In the genomic region with DNA sequence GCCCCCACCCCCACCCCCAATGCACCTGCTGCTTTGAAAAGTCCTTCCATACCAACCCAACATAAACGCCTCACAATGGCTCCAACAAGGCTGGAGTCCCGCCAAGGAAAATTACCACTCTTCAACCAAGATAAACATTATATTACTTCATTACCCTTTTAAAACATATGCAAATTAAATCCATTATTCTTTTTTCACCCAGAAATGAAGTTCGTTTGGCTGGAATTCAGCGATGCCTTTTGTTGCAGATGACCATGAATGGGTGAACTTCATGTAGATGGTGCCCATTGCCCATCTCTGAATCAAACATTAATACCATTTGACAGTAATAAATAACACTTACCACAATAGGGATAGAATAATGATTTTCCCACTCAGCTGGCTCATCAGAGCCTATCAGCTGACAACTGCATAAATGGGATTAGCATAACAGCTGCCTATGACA, we compare ENCODE assay signal across 22 mouse cellular contexts.
DNase-seq lines count a peak whose midpoint lies in the region; ATAC-seq and TF ChIP-seq lines count a peak whose summit lies in the region.
"Had no signal": no experiment of that assay in that cellular context is flagged by ENCODE, and none has a peak within 500 bp of the region (broad histone marks: within the 10 kb centered on the region; RNA-seq: fewer than 3 reads in every experiment).

No protein-coding gene starts in this region.

- H3K27ac ChIP-seq in forebrain, embryonic 12.5 days: 0 out of 2 replicates have a peak overlapping the region, but pooled peaks have one; percentile 32
- no peak overlapping the region for H3K27ac ChIP-seq in forebrain, embryonic 11.5 days (ENCODE audit: low read depth, low read length)
- no peak overlapping the region for H3K27ac ChIP-seq in midbrain, embryonic 13.5 days
- H3K27ac ChIP-seq in midbrain, embryonic 10.5 days (replicated peaks): no peak overlapping the region
- no peak overlapping the region for H3K27ac ChIP-seq in forebrain, embryonic 16.5 days (ENCODE audit: low read length)
- 0 out of 2 replicates have a peak overlapping the region, but pooled peaks have one; percentile 29 for H3K27ac ChIP-seq in midbrain, embryonic 15.5 days
- no peak overlapping the region for H3K27ac ChIP-seq in liver, postnatal 0 days (ENCODE audit: low read depth)
- H3K27ac ChIP-seq: embryonic facial prominence, embryonic 15.5 days; gastrocnemius, adult 2 months; heart, embryonic 13.5 days; limb, embryonic 12.5 days; liver, embryonic 12.5 days had no signal

- TF ChIP-seq CTCF in liver, postnatal 0 days (IDR thresholded peaks at IDR 0.05; ENCODE audit: low read depth): no peak

- no peaks in the 10 kb centered on the region for H3K27me3 ChIP-seq in forebrain, embryonic 12.5 days
- no peaks in the 10 kb centered on the region for H3K27me3 ChIP-seq in forebrain, embryonic 11.5 days (ENCODE audit: control insufficient read depth, insufficient read depth, low read length)
- no peaks in the 10 kb centered on the region for H3K27me3 ChIP-seq in midbrain, embryonic 13.5 days
- H3K27me3 ChIP-seq in midbrain, embryonic 10.5 days (ENCODE audit: low read depth, poor library complexity, severe bottlenecking): no peaks in the 10 kb centered on the region
- H3K27me3 ChIP-seq in forebrain, embryonic 16.5 days (replicated peaks; ENCODE audit: control insufficient read depth, insufficient read depth, low read length): no peaks in the 10 kb centered on the region
- H3K27me3 ChIP-seq in midbrain, embryonic 15.5 days (replicated peaks): no peaks in the 10 kb centered on the region
- H3K27me3 ChIP-seq in liver, postnatal 0 days (ENCODE audit: insufficient read depth, low read length): no peaks in the 10 kb centered on the region
- H3K27me3 ChIP-seq: embryonic facial prominence, embryonic 15.5 days; heart, embryonic 13.5 days; limb, embryonic 12.5 days; liver, embryonic 12.5 days had no signal

- peaks cover 10% of the 10 kb centered on the region for H3K4me1 ChIP-seq in forebrain, embryonic 12.5 days
- peaks cover 2% of the 10 kb centered on the region; the same call in 1 of the 2 replicates for H3K4me1 ChIP-seq in forebrain, embryonic 11.5 days (replicated peaks; ENCODE audit: control insufficient read depth, insufficient read depth, low read length)
- H3K4me1 ChIP-seq in midbrain, embryonic 13.5 days (replicated peaks): peaks cover 11% of the 10 kb centered on the region
- peaks cover 8% of the 10 kb centered on the region; the same call in 1 of the 2 replicates for H3K4me1 ChIP-seq in midbrain, embryonic 10.5 days
- peaks cover 7% of the 10 kb centered on the region for H3K4me1 ChIP-seq in forebrain, embryonic 16.5 days (replicated peaks; ENCODE audit: control insufficient read depth, insufficient read depth, low read length)
- no peaks in the 10 kb centered on the region for H3K4me1 ChIP-seq in midbrain, embryonic 15.5 days
- no peaks in the 10 kb centered on the region for H3K4me1 ChIP-seq in liver, postnatal 0 days (ENCODE audit: insufficient read depth)
- H3K4me1 ChIP-seq: embryonic facial prominence, embryonic 15.5 days; heart, embryonic 13.5 days; limb, embryonic 12.5 days; liver, embryonic 12.5 days had no signal

- peak; percentile 82 for ATAC-seq in forebrain, embryonic 12.5 days (ENCODE audit: low FRiP score)
- ATAC-seq in forebrain, embryonic 11.5 days (replicated peaks; ENCODE audit: low FRiP score): no peak
- peak; percentile 80 for ATAC-seq in midbrain, embryonic 13.5 days
- ATAC-seq in forebrain, embryonic 16.5 days: peak; percentile 87
- ATAC-seq in midbrain, embryonic 15.5 days (replicated peaks): peak; percentile 75; the same call in 1 of the 2 replicates
- no peak for ATAC-seq in liver, postnatal 0 days
- ATAC-seq: intestine, embryonic 16.5 days; liver, embryonic 12.5 days; Patski had no signal

- no peak for TF ChIP-seq EP300 in liver, postnatal 0 days (IDR thresholded peaks at IDR 0.05; ENCODE audit: low read depth)

- H3K9ac ChIP-seq in forebrain, embryonic 12.5 days: no peak overlapping the region
- no peak overlapping the region for H3K9ac ChIP-seq in forebrain, embryonic 11.5 days (ENCODE audit: low read length)
- no peak overlapping the region for H3K9ac ChIP-seq in midbrain, embryonic 13.5 days (replicated peaks)
- H3K9ac ChIP-seq in forebrain, embryonic 16.5 days (replicated peaks; ENCODE audit: low read depth, low read length): no peak overlapping the region
- no peak overlapping the region for H3K9ac ChIP-seq in midbrain, embryonic 15.5 days
- no peak overlapping the region for H3K9ac ChIP-seq in liver, postnatal 0 days (replicated peaks)
- H3K9ac ChIP-seq: embryonic facial prominence, embryonic 15.5 days; heart, embryonic 13.5 days; limb, embryonic 12.5 days; liver, embryonic 12.5 days; lung, embryonic 14.5 days had no signal

- no peaks in the 10 kb centered on the region for H3K36me3 ChIP-seq in forebrain, embryonic 12.5 days (replicated peaks)
- no peaks in the 10 kb centered on the region for H3K36me3 ChIP-seq in forebrain, embryonic 11.5 days (ENCODE audit: control insufficient read depth, insufficient read depth, low read length)
- no peaks in the 10 kb centered on the region for H3K36me3 ChIP-seq in midbrain, embryonic 13.5 days
- no peaks in the 10 kb centered on the region for H3K36me3 ChIP-seq in midbrain, embryonic 10.5 days
- no peaks in the 10 kb centered on the region for H3K36me3 ChIP-seq in forebrain, embryonic 16.5 days (ENCODE audit: control insufficient read depth, insufficient read depth)
- H3K36me3 ChIP-seq in midbrain, embryonic 15.5 days (replicated peaks): no peaks in the 10 kb centered on the region
- H3K36me3 ChIP-seq in liver, postnatal 0 days (replicated peaks; ENCODE audit: insufficient read depth, low read length): no peaks in the 10 kb centered on the region
- H3K36me3 ChIP-seq: embryonic facial prominence, embryonic 15.5 days; heart, embryonic 13.5 days; limb, embryonic 12.5 days; liver, embryonic 12.5 days had no signal

- WGBS in forebrain, embryonic 12.5 days: 32% methylated on average over 4 of the region's 4 CpGs
- WGBS in forebrain, embryonic 11.5 days: 59% methylated on average over 4 of the region's 4 CpGs
- 49% methylated on average over 4 of the region's 4 CpGs for WGBS in midbrain, embryonic 13.5 days
- WGBS in midbrain, embryonic 10.5 days: 91% methylated on average over 4 of the region's 4 CpGs
- 12% methylated on average over 4 of the region's 4 CpGs for WGBS in forebrain, embryonic 16.5 days
- WGBS in midbrain, embryonic 15.5 days: 29% methylated on average over 4 of the region's 4 CpGs
- WGBS in liver, postnatal 0 days (ENCODE audit: insufficient replicate concordance): 80% methylated on average over 4 of the region's 4 CpGs

- DNase-seq in forebrain, embryonic 11.5 days (ENCODE audit: low spot score): no peak
- no peak for DNase-seq in midbrain, embryonic 10.5 days (ENCODE audit: low spot score)
- DNase-seq in liver, postnatal 0 days: no peak
- DNase-seq in kidney, postnatal 10 days: no peak
- DNase-seq: adrenal gland, postnatal 10 days; cerebellum, adult 11-12 months; cerebellum, postnatal 25 days; gastrocnemius, adult 2 months; heart, adult 11 months; lung, embryonic 14.5 days; lung, postnatal 4 days; thymus, postnatal 4 days had no signal

- H3K9me3 ChIP-seq in forebrain, embryonic 12.5 days: no peaks in the 10 kb centered on the region
- H3K9me3 ChIP-seq in forebrain, embryonic 11.5 days (ENCODE audit: control insufficient read depth, low read length): no peaks in the 10 kb centered on the region
- H3K9me3 ChIP-seq in midbrain, embryonic 13.5 days: no peaks in the 10 kb centered on the region
- H3K9me3 ChIP-seq in midbrain, embryonic 10.5 days (replicated peaks): no peaks in the 10 kb centered on the region
- no peaks in the 10 kb centered on the region for H3K9me3 ChIP-seq in forebrain, embryonic 16.5 days (ENCODE audit: control insufficient read depth, low read length)
- no peaks in the 10 kb centered on the region for H3K9me3 ChIP-seq in midbrain, embryonic 15.5 days
- H3K9me3 ChIP-seq in liver, postnatal 0 days (ENCODE audit: low read length): no peaks in the 10 kb centered on the region
- H3K9me3 ChIP-seq: embryonic facial prominence, embryonic 15.5 days; heart, embryonic 13.5 days; limb, embryonic 12.5 days had no signal

- H3K4me3 ChIP-seq in forebrain, embryonic 12.5 days (replicated peaks): no peak overlapping the region
- no peak overlapping the region for H3K4me3 ChIP-seq in forebrain, embryonic 11.5 days (ENCODE audit: low read depth, low read length)
- H3K4me3 ChIP-seq in midbrain, embryonic 13.5 days (replicated peaks): no peak overlapping the region
- no peak overlapping the region for H3K4me3 ChIP-seq in midbrain, embryonic 10.5 days
- no peak overlapping the region for H3K4me3 ChIP-seq in forebrain, embryonic 16.5 days (replicated peaks; ENCODE audit: low read length)
- H3K4me3 ChIP-seq in midbrain, embryonic 15.5 days: no peak overlapping the region
- H3K4me3 ChIP-seq in liver, postnatal 0 days (ENCODE audit: low read depth, low read length): no peak overlapping the region
- H3K4me3 ChIP-seq: embryonic facial prominence, embryonic 15.5 days; gastrocnemius, adult 2 months; heart, embryonic 13.5 days; limb, embryonic 12.5 days; liver, embryonic 12.5 days had no signal

- H3K4me2 ChIP-seq in forebrain, embryonic 12.5 days: no peak overlapping the region
- H3K4me2 ChIP-seq in forebrain, embryonic 11.5 days (ENCODE audit: low read depth, low read length, severe bottlenecking): no peak overlapping the region
- H3K4me2 ChIP-seq in midbrain, embryonic 13.5 days (replicated peaks): no peak overlapping the region
- H3K4me2 ChIP-seq in forebrain, embryonic 16.5 days (ENCODE audit: low read length): no peak overlapping the region
- no peak overlapping the region for H3K4me2 ChIP-seq in midbrain, embryonic 15.5 days
- no peak overlapping the region for H3K4me2 ChIP-seq in liver, postnatal 0 days (ENCODE audit: low read depth, low read length)
- H3K4me2 ChIP-seq: embryonic facial prominence, embryonic 15.5 days; heart, embryonic 13.5 days; limb, embryonic 12.5 days; liver, embryonic 12.5 days; lung, embryonic 14.5 days had no signal

Comparison
In these comparisons a context has a peak if more than half of its experiments do, and no peak if none do; other contexts are left out.
1. ATAC-seq: peak in forebrain, embryonic 12.5 days (single experiment), midbrain, embryonic 13.5 days (single experiment), forebrain, embryonic 16.5 days (single experiment) and midbrain, embryonic 15.5 days (single experiment); none in forebrain, embryonic 11.5 days (single experiment) and liver, postnatal 0 days (single experiment).
2. H3K27ac ChIP-seq: peak in forebrain, embryonic 12.5 days (single experiment) and midbrain, embryonic 15.5 days (single experiment); none in forebrain, embryonic 11.5 days (single experiment), midbrain, embryonic 13.5 days (single experiment), midbrain, embryonic 10.5 days (single experiment), forebrain, embryonic 16.5 days (single experiment) and liver, postnatal 0 days (single experiment).